Mouse (Mus musculus): ENCODE data around the gene Cul9. TPM values are rescaled to one million over a fixed set of nuclear protein-coding genes. Genes with fewer than 3 reads are reported as not detected.
"Not testable (repeated sequence)": the region's sequence is repeated elsewhere in the genome, so short reads cannot be mapped to it uniquely, and the experiment has no call there.

Cul9 gene
- total RNA-seq, 2 experiments from 2014 or later: 26.2 to 26.6 TPM

DNA sequence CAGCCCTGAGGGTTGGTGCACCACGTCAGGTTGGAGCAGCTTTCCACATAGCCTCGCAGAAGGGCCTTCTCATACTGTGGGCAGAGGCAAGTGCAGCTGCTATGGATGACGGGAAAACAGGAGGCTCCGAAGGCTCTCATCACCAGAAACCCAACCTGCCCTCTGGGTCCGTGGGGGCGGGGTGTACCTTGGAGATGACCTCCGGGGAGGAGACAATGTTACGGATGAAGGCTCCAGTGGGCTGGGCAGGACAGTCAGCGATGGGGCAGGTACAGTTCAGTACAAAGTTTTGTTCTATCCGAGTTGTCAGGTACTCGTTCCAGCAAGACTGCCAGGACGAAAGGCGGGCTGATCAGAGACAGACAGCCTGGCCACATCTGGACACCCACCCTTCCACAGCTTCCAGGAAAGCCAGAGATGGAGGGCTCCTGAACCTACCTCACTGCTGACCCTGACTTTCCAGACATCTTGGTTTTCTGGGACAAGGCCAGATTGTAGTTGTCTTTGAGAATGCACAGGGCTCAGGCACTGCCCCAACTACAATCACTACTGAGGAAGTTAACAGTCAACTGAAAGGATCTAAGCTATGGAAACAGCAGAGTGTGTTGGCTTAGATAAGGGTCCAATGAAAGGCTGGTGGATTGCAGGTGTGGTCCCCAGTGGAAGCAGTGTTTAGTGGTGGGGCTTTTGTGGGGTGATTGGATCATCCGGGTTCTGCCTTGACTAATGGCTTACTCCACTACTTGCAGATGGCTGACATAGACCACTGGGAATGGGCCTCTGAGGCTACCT lies 42.1 kb downstream of the Cul9 start:
- DNase-seq (ENCODE audit: low spot score in 2 of 2): no peak

GRCm38 (mm10) chr17:46502775-46503174 lies 43.4 kb downstream of the Cul9 start:
- no peak for DNase-seq (ENCODE audit: low spot score in 2 of 2)

GRCm38 (mm10) chr17:46497956-46498355 lies 48.2 kb downstream of the Cul9 start:
- DNase-seq (ENCODE audit: low spot score in 2 of 2): no peak

- DNase-seq (ENCODE audit: low spot score in 2 of 2): peak; percentile 53 to 65
These were observed 49.4 kb downstream of the Cul9 start, which contains the start of gene Dnph1 for GRCm38 (mm10) chr17:46496623-46497434. Gene Dnph1, plus strand, starts transcription at chr17:46496711.

GRCm38 (mm10) chr17:46496081-46496480 lies 50.1 kb downstream of the Cul9 start:
- DNase-seq (ENCODE audit: low spot score in 2 of 2): not testable (repeated sequence)

DNA sequence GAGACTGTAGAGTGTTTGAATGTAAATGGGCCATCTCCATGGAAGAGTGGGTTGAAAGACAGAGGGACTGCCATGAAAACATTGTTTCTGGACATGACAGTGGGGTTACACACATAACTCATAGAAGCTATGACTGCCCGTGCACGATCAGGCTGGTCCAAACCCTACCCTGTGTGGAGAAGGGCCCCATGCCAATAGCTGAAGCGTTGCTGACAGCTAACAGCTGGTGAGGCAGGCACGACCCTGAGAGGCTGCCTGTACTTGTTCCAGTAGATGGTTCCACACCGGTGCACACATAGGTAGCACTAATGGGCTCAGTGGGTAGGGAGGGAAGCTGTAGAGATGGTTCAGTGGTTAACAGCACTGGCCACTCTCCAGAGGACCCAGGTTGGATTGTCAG lies 50.7 kb downstream of the Cul9 start:
- DNase-seq (ENCODE audit: low spot score in 2 of 2): no peak

DNA sequence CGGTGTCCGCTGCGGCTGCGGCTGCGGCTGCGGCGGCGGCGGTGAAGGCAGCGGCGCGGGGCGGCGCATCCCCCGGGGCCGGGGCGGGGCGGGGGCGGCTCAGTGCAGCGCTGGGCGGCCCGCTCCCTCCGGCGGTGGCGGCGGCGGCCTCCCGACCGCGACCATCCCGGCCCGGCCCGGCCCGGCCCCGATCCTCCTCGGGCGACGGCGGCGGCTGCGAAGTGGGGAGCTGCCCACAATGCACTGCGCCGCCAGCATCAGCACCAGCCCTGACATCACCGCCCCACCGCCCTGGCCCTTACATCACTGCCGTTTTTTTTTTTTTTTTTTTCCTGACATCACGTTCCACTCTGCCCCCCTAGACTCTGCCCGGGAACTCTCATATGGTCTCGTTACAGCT lies 58.8 kb downstream of the Cul9 start, which contains the start of gene Ttbk1:
TSS of gene Ttbk1 (minus strand) at position 245 of the 400 bp plus-strand sequence.
- DNase-seq (ENCODE audit: low spot score in 2 of 2): no peak

DNA sequence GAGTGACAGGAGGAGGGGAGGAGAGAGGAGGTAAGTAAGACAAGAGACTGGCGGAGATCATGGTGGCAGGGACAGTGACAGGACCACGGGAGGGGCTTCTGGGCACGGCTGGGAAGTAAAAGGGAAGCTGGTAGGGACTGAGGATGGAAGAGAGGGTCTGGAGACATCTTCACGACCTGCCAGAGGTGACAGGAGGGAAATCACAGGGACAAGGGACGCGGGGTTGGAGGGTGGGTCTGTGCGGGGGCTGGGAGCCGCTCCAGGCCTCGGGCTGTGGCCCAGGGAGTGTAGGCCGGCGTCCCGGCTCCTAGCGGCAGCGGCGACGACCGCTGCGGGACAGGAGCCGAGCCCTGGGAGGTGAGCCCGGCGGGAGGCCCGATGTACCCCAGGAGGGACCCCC lies 59.2 kb downstream of the Cul9 start:
- DNase-seq (ENCODE audit: low spot score in 2 of 2): no peak

- no peak for DNase-seq (ENCODE audit: low spot score in 2 of 2)
These were observed 61.7 kb downstream of the Cul9 start for GRCm38 (mm10) chr17:46484461-46484875.

DNA sequence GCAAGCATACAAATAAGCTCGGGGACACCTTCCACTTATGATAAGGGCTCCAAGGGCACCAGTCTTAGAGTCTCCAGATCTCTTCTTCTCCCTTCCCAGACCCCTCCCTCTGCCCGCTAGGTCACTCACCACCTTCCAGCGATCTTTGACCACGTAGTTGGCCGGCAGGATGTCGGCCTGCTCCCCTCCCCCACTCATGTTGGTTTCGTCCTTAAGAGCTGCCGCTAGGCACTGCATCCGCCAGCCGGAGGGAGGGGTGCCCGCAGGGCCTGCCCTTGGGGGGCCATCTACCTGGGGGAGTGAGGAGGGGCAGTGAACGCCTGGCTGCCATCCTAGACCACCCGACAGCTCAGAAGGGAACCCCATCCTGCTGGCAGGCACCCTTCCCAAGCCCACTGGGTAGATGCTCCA lies 62.2 kb downstream of the Cul9 start:
- DNase-seq (ENCODE audit: low spot score in 2 of 2): no peak

DNA sequence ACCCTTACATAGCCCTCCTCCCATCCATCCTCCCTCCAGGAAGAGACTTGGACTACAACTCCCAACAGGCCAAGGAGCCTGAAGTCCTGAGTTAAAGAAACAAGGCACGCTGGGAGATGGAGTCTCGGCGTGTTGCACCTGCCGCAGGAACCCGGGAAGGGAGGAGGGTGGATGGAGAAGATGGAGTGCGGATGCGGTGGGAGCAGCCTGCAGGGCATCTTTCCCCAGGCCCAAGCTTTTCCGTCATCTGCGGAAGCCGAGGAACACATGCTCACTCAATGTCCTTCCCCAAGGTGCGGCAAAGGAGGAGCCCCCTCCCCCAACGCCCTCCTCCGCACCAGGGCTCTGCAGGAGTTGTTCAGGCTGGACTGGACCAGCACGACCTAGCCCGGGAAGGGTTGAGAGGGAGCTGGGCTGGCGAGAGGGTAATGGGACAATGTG lies 62.6 kb downstream of the Cul9 start:
- DNase-seq (ENCODE audit: low spot score in 2 of 2): no peak

DNA sequence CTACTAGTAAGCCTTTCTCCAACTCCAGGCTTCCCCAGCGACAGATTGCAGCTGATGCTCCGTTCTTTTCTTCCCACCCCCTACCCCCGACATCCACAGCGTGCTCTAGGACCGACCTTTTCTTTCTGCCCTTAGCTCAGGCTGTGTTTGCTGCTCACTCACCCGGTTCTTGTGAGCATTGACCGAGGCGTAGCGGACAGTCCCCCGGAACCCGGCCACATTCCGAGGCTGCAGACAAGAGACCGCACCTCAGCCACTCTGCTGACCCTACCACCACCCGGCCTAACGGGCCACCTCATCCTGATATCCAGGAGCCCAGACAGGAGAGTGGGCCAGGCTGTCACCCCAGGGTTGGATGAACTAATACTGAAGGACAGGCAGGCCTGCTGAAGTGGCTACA lies 68.9 kb downstream of the Cul9 start:
- no peak for DNase-seq (ENCODE audit: low spot score in 2 of 2)

GRCm38 (mm10) chr17:46476601-46477000 lies 69.6 kb downstream of the Cul9 start:
- DNase-seq (ENCODE audit: low spot score in 2 of 2): no peak

DNA sequence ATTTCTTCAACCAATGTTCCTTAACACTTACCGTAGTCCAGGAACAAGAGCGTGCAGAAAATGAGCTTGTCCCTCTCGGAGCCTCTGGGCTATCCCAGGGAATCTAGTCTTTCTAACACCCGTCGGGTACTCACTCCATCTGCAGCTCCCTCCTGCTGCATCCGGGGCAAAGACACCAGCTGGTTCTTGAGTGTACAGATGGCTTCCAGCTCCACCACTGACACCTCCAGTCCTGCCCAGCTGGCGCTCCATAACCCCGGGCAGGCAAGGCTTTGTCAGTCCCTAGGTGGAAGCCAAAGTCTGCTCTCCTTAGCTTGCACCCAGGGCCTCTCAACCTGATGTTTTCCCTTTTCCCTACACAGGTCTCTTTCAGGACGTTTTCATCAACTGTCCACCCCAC lies 78.4 kb downstream of the Cul9 start:
- no peak for DNase-seq (ENCODE audit: low spot score in 2 of 2)

- no peak for DNase-seq (ENCODE audit: low spot score in 2 of 2)
These were observed 84.0 kb downstream of the Cul9 start for GRCm38 (mm10) chr17:46462226-46462625.

DNA sequence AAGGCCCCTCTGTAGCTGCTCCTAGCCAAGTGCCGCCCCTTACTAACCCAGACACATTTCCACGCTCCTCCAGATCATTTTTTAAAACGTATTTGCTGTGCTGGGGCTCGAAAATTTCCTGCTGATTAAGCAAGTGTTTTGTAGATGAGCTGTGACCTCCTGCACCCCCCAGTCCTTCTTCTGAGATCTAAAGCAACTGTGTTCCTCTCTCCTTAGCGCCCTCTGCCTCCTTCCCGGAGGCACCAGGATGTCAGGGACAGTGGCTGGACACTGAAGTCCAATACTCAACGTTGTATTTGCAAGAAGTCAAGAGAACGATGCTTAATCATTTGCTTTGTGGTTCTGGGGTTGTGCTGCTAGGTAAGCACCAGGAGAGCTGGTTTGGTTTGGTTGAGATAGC lies 84.8 kb downstream of the Cul9 start:
- DNase-seq (ENCODE audit: low spot score in 2 of 2): no peak

DNA sequence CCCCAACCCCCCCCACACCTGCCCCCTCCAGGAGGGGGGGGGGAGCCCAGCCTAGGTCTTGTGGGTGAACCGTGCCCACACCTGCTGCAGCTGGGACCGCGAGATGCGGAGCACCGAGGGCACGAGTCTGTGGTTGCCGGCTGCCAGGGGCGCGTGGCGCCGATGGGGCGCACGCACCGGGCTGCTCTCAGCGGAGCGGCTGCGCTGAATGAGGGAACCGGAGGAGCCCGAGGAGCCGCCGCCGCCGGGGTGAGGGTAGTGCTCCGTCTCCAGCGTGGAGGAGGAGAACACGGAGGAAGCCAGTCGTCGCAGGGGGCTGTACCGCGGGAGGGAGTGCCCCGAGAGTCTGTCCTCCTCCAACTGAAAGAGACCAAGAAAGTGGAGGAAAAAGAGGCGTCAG lies 85.5 kb downstream of the Cul9 start:
- DNase-seq (ENCODE audit: low spot score in 2 of 2): no peak

DNA sequence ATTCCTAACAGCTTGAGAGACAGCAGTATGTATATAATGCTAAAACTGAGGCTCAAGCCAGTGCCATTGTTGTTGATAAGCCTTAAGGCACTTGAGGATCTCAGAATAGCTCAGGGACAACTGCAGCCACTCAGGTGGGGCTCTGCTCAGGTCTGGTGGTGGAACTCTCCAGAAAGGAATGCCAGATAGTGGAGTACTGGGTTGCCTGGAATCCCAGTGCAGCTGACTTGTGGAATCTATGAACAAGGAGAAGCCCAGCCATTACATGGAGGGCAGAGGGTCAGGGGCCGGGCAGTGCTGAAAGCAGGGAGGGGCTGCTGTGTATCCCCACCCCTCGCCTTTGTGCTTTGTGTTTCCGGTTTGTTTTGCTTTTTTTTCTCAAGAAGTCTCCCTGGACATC lies 87.7 kb downstream of the Cul9 start:
- DNase-seq (ENCODE audit: low spot score in 2 of 2): no peak

DNA sequence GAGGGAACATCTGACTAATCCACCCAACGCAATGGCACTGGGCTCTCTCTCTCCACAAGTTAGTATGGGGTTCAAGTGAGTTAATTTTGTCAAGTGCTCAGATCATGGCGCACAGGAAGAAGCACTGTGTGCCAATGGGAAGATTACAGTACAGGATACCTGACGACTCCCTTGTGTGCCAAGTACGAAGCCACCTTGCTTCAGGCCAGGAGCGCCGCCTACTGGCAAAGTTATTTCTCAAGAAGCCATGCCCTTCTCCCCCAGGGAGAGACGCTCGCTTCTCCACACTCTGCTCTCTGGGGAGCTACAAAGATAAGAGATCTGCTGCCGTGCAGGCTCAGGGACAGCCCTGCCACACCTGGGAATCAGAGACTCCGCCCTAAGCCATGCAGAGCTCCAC lies 88.4 kb downstream of the Cul9 start:
- no peak for DNase-seq (ENCODE audit: low spot score in 2 of 2)

DNA sequence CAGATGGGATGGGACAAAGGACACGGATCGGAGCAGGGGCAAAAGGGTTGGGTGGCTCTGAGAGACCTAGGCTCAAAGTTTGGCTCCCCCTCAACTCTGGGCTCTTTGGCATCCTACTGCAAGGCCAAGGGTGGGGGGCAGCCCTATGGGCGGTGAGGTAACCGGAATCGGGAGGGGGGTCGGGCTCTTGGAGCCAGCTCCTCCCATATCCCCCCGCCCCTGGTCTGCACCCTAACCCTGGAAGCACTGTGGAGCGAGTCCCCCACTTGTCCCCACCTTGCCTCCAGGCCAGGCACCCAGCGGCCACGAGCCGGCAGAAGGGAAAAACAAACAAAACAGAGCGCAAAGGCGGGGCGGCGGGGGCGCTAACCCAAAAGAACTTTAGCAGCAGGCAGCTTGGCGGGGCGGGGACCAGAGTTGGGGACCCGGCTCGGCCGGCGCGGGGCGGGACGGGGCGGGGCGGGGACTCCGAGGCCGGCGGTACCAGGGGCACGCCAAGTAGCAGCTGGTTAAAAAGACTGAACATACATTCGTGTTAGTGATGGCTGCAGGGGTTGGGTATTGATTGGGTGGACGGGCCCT lies 91.0 kb downstream of the Cul9 start:
- DNase-seq (ENCODE audit: low spot score in 2 of 2): no peak

GRCm38 (mm10) chr17:46454539-46454938 lies 91.6 kb downstream of the Cul9 start:
- no peak for DNase-seq (ENCODE audit: low spot score in 2 of 2)

- DNase-seq (ENCODE audit: low spot score in 2 of 2): no peak
These were observed 92.2 kb downstream of the Cul9 start for GRCm38 (mm10) chr17:46453970-46454411.

Data from adrenal gland, postnatal 4 days (tissue).